Mouse (Mus musculus) ES-E14 (cell line): ENCODE data around the gene Iqschfp. TPM values are rescaled to one million over a fixed set of nuclear protein-coding genes. Genes with fewer than 3 reads are reported as not detected.

ENCODE experiments used
- DNase-seq: peaks from one replicate; pipeline ENCODE4 v3.0.0-alpha.2; 2013; ENCODE audit warnings: low read depth, low spot score
- H3K27ac ChIP-seq: 2 replicates; pipeline ENCODE4 v1.5.1; 2012; ENCODE audit warnings: low read depth, mild to moderate bottlenecking, low read length, moderate library complexity, mixed read lengths; ENCODE audit not compliant: poor library complexity, insufficient read depth, severe bottlenecking
- H3K36me3 ChIP-seq: 2 replicates; pipeline ENCODE4 v1.6.1; 2012; ENCODE audit warnings: mild to moderate bottlenecking, low read length, moderate library complexity, mixed read lengths; ENCODE audit not compliant: control insufficient read depth, poor library complexity, insufficient read depth, severe bottlenecking
- H3K4me1 ChIP-seq, 2 experiments: fragments of 150-350 bp in 1 of 2; sonication (generic) in 1 of 2; 2 replicates each; pipeline ENCODE4 v1.6.1; 2012; ENCODE audit warnings: low read length in 2 of 2, mild to moderate bottlenecking in 1 of 2, mixed read lengths in 1 of 2; ENCODE audit not compliant: control insufficient read depth in 2 of 2, insufficient read depth in 2 of 2, poor library complexity in 1 of 2
- H3K4me3 ChIP-seq, 2 experiments: fragments of 150-350 bp in 1 of 2; sonication (generic) in 1 of 2; 2 replicates each; pipeline ENCODE4 v1.5.1; 2012; ENCODE audit warnings: low read length in 2 of 2, low read depth in 1 of 2, mild to moderate bottlenecking in 1 of 2, mixed read lengths in 1 of 2; ENCODE audit not compliant: insufficient read depth in 1 of 2, poor library complexity in 1 of 2, severe bottlenecking in 1 of 2
- H3K9ac ChIP-seq: 2 replicates; pipeline ENCODE4 v1.6.1; 2012; ENCODE audit warnings: low read depth, mild to moderate bottlenecking, low read length, mixed read lengths; ENCODE audit not compliant: poor library complexity, insufficient read depth, severe bottlenecking
- H3K9me3 ChIP-seq: fragments of 150-350 bp; sonication (generic); 2 replicates; pipeline ENCODE4 v1.6.1; 2012; ENCODE audit warnings: low read depth, mild to moderate bottlenecking, low read length; ENCODE audit not compliant: control insufficient read depth, insufficient read depth
- CHD2 ChIP-seq: IDR thresholded peaks from 2 replicates; pipeline ENCODE4 v1.6.1; 2014; ENCODE audit warnings: mild to moderate bottlenecking, low read depth, low read length, inconsistent platforms
- HCFC1 ChIP-seq: IDR thresholded peaks from 2 replicates; pipeline ENCODE4 v1.6.1; 2012; ENCODE audit warnings: low read length, inconsistent platforms, borderline replicate concordance; ENCODE audit not compliant: insufficient read depth
- MAFK ChIP-seq: IDR thresholded peaks from 2 replicates; pipeline ENCODE4 v1.6.1; 2014; ENCODE audit warnings: mild to moderate bottlenecking, low read depth, low read length, inconsistent platforms; ENCODE audit not compliant: insufficient read depth
- ZC3H11A ChIP-seq: IDR thresholded peaks from 2 replicates; pipeline ENCODE4 v1.6.1; 2012; ENCODE audit warnings: low read depth, mild to moderate bottlenecking, inconsistent platforms, low read length, borderline replicate concordance
- ZNF384 ChIP-seq: IDR thresholded peaks from 2 replicates; pipeline ENCODE4 v1.6.1; 2012; ENCODE audit warnings: low read depth, low read length, inconsistent platforms
- in situ Hi-C, 2 experiments: fragments of 600-800 bp; cut with MboI; formaldehyde crosslinking; loops; one replicate each; pipeline ENCODE4 v1.15.1; 2025; ENCODE audit warnings: low sequenced_read_pairs in 2 of 2, inconsistent platforms in 1 of 2; ENCODE audit not compliant: unreplicated experiment in 2 of 2
- total RNA-seq: library from RNA; depleted of rRNA; stranded (reverse); fragments of 300-350 nt; gene quantifications from 2 replicates; pipeline ENCODE4 v1.2.3, GENCODE M21; 2012

Iqschfp gene
- total RNA-seq, 1 experiment = not detected

- no peak for TF ChIP-seq HCFC1
- TF ChIP-seq CHD2 = no peak
- no peak for TF ChIP-seq ZNF384
- no peak for TF ChIP-seq MAFK
- TF ChIP-seq ZC3H11A = no peak
- in situ Hi-C loops = no loop called here
- Histone ChIP-seq H3K4me1 (no peaks in the 10 kb centered on the region), H3K9ac (no peak overlapping the region), H3K36me3 (no peaks in the 10 kb centered on the region), H3K4me3 (no peak overlapping the region), H3K9me3 (no peaks in the 10 kb centered on the region), H3K27ac (no peak overlapping the region)
- no peak for DNase-seq
These were observed 501.5 kb downstream of the Iqschfp start for GRCm38 (mm10) chr3:68393578-68393977.

GRCm38 (mm10) chr3:68398691-68399090 is 506.7 kb downstream of the Iqschfp start:
- no peak overlapping the region for H3K9ac ChIP-seq
- H3K27ac ChIP-seq = no peak overlapping the region
- DNase-seq = no peak
- H3K36me3 ChIP-seq = no peaks in the 10 kb centered on the region
- in situ Hi-C loops = no loop called here
- H3K4me1 ChIP-seq = no peaks in the 10 kb centered on the region
- H3K4me3 ChIP-seq = no peak overlapping the region
- TF ChIP-seq ZNF384 (no peak), MAFK (no peak), ZC3H11A (no peak), HCFC1 (no peak), CHD2 (no peak)
- H3K9me3 ChIP-seq = no peaks in the 10 kb centered on the region

- Histone ChIP-seq H3K9ac (no peak overlapping the region), H3K4me1 (no peaks in the 10 kb centered on the region), H3K4me3 (no peak overlapping the region), H3K27ac (no peak overlapping the region), H3K36me3 (no peaks in the 10 kb centered on the region), H3K9me3 (no peaks in the 10 kb centered on the region)
- no peak for DNase-seq
- TF ChIP-seq ZNF384 = no peak
- no peak for TF ChIP-seq HCFC1
- TF ChIP-seq CHD2 = no peak
- no peak for TF ChIP-seq MAFK
- TF ChIP-seq ZC3H11A = no peak
- in situ Hi-C loops = no loop called here
These were observed 508.1 kb downstream of the Iqschfp start for GRCm38 (mm10) chr3:68400121-68400520.

GRCm38 (mm10) chr3:68403343-68403742 is 511.3 kb downstream of the Iqschfp start:
- Histone ChIP-seq H3K27ac (no peak overlapping the region), H3K4me3 (no peak overlapping the region), H3K36me3 (no peaks in the 10 kb centered on the region), H3K9me3 (no peaks in the 10 kb centered on the region), H3K9ac (no peak overlapping the region), H3K4me1 (no peaks in the 10 kb centered on the region)
- in situ Hi-C loops = no loop called here
- TF ChIP-seq CHD2 (no peak), MAFK (no peak), ZC3H11A (no peak), ZNF384 (no peak), HCFC1 (no peak)
- DNase-seq = no peak

GRCm38 (mm10) chr3:68403783-68404217 is 511.8 kb downstream of the Iqschfp start:
- H3K27ac ChIP-seq = no peak overlapping the region
- TF ChIP-seq MAFK (no peak), ZC3H11A (no peak), ZNF384 (no peak), CHD2 (no peak), HCFC1 (no peak)
- no peaks in the 10 kb centered on the region for H3K9me3 ChIP-seq
- H3K4me1 ChIP-seq = no peaks in the 10 kb centered on the region
- H3K36me3 ChIP-seq = no peaks in the 10 kb centered on the region
- no peak overlapping the region for H3K9ac ChIP-seq
- in situ Hi-C loops = no loop called here
- DNase-seq = no peak
- H3K4me3 ChIP-seq = no peak overlapping the region
